Mouse (Mus musculus): Measurements from ENCODE around the gene Slc2a9. TPM values are rescaled to one million over a fixed set of nuclear protein-coding genes. Genes with fewer than 3 reads are reported as not detected.

The Slc2a9 gene
- polyA plus RNA-seq, 1 experiment from 2014 or later: 0.72 TPM

GRCm38 (mm10) chr5:38422426-38422825 is 80.5 kb downstream of the Slc2a9 start:
- Histone ChIP-seq H3K9ac (no peak overlapping the region), H3K4me1 (no peaks in the 10 kb centered on the region), H3K36me3 (no peaks in the 10 kb centered on the region), H3K27me3 (no peaks in the 10 kb centered on the region), H3K27ac (no peak overlapping the region), H3K4me3 (no peak overlapping the region), H3K4me2 (replicated peaks) (no peak overlapping the region), H3K9me3 (no peaks in the 10 kb centered on the region)
- no peak for ATAC-seq (ENCODE audit: insufficient number of reproducible peaks, insufficient read depth, low FRiP score, low TSS enrichment)
- WGBS: 33% methylated on average over 4 of the region's 4 CpGs

GRCm38 (mm10) chr5:38418799-38419198 is 84.1 kb downstream of the Slc2a9 start:
- H3K27me3 ChIP-seq: no peaks in the 10 kb centered on the region
- 85% methylated on average over 6 of the region's 6 CpGs for WGBS
- peaks cover 3% of the 10 kb centered on the region; the same call in 1 of the 2 replicates for H3K9me3 ChIP-seq
- no peak overlapping the region for H3K9ac ChIP-seq
- H3K36me3 ChIP-seq: no peaks in the 10 kb centered on the region
- H3K27ac ChIP-seq: no peak overlapping the region
- H3K4me3 ChIP-seq: no peak overlapping the region
- H3K4me1 ChIP-seq: no peaks in the 10 kb centered on the region
- no peak overlapping the region for H3K4me2 ChIP-seq (replicated peaks)
- ATAC-seq (ENCODE audit: insufficient number of reproducible peaks, insufficient read depth, low FRiP score, low TSS enrichment): no peak

GRCm38 (mm10) chr5:38403612-38404011 is 99.3 kb downstream of the Slc2a9 start:
- H3K27me3 ChIP-seq: no peaks in the 10 kb centered on the region
- H3K27ac ChIP-seq: no peak overlapping the region
- no peak overlapping the region for H3K4me2 ChIP-seq (replicated peaks)
- 43% methylated on average over 3 of the region's 3 CpGs for WGBS
- no peak overlapping the region for H3K4me3 ChIP-seq
- H3K9me3 ChIP-seq: no peaks in the 10 kb centered on the region
- H3K9ac ChIP-seq: no peak overlapping the region
- ATAC-seq (ENCODE audit: insufficient number of reproducible peaks, insufficient read depth, low FRiP score, low TSS enrichment): no peak
- H3K36me3 ChIP-seq: no peaks in the 10 kb centered on the region
- H3K4me1 ChIP-seq: no peaks in the 10 kb centered on the region

- no peak for ATAC-seq (ENCODE audit: insufficient number of reproducible peaks, insufficient read depth, low FRiP score, low TSS enrichment)
- Histone ChIP-seq H3K4me2 (replicated peaks) (no peak overlapping the region), H3K4me3 (no peak overlapping the region)
These were observed 100.7 kb downstream of the Slc2a9 start for GRCm38 (mm10) chr5:38402288-38402687.

GRCm38 (mm10) chr5:38388857-38389256 is 114.1 kb downstream of the Slc2a9 start:
- 28% methylated on average over 2 of the region's 2 CpGs for WGBS
- Histone ChIP-seq H3K36me3 (no peaks in the 10 kb centered on the region), H3K9me3 (no peaks in the 10 kb centered on the region), H3K27ac (no peak overlapping the region), H3K4me2 (replicated peaks) (no peak overlapping the region), H3K27me3 (no peaks in the 10 kb centered on the region), H3K4me3 (no peak overlapping the region), H3K4me1 (peaks cover 22% of the 10 kb centered on the region), H3K9ac (no peak overlapping the region)
- no peak for ATAC-seq (ENCODE audit: insufficient number of reproducible peaks, insufficient read depth, low FRiP score, low TSS enrichment)

More at GRCm38 (mm10) chr5:38402288-38402687, 100.7 kb downstream of the Slc2a9 start:
- Histone ChIP-seq H3K9ac (no peak overlapping the region), H3K27ac (no peak overlapping the region), H3K27me3 (no peaks in the 10 kb centered on the region), H3K4me1 (no peaks in the 10 kb centered on the region), H3K9me3 (no peaks in the 10 kb centered on the region), H3K36me3 (no peaks in the 10 kb centered on the region)
- 87% methylated on average over 3 of the region's 3 CpGs for WGBS

GRCm38 (mm10) chr5:38388420-38388823 is 114.5 kb downstream of the Slc2a9 start:
- Histone ChIP-seq H3K9ac (no peak overlapping the region), H3K36me3 (no peaks in the 10 kb centered on the region), H3K4me3 (no peak overlapping the region), H3K9me3 (no peaks in the 10 kb centered on the region), H3K27ac (no peak overlapping the region), H3K27me3 (no peaks in the 10 kb centered on the region), H3K4me1 (peaks cover 22% of the 10 kb centered on the region), H3K4me2 (replicated peaks) (no peak overlapping the region)
- no peak for ATAC-seq (ENCODE audit: insufficient number of reproducible peaks, insufficient read depth, low FRiP score, low TSS enrichment)
- WGBS: 38% methylated on average over 10 of the region's 10 CpGs

GRCm38 (mm10) chr5:38379970-38380369 is 123.0 kb downstream of the Slc2a9 start:
- Histone ChIP-seq H3K4me3 (no peak overlapping the region), H3K27me3 (no peaks in the 10 kb centered on the region), H3K9me3 (no peaks in the 10 kb centered on the region), H3K4me2 (replicated peaks) (no peak overlapping the region), H3K27ac (no peak overlapping the region), H3K36me3 (no peaks in the 10 kb centered on the region), H3K4me1 (peaks cover 3% of the 10 kb centered on the region; the same call in 1 of the 2 replicates), H3K9ac (no peak overlapping the region)
- ATAC-seq (ENCODE audit: insufficient number of reproducible peaks, insufficient read depth, low FRiP score, low TSS enrichment): no peak
- WGBS: 87% methylated on average over 5 of the region's 5 CpGs

- no peak overlapping the region for H3K4me2 ChIP-seq (replicated peaks)
- no peaks in the 10 kb centered on the region for H3K27me3 ChIP-seq
- no peaks in the 10 kb centered on the region for H3K9me3 ChIP-seq
- H3K4me3 ChIP-seq: no peak overlapping the region
- no peak overlapping the region for H3K9ac ChIP-seq
- WGBS: 12% methylated on average over 5 of the region's 5 CpGs
- peak overlapping the region; percentile 19; the same call in 1 of the 2 replicates for H3K27ac ChIP-seq
- H3K36me3 ChIP-seq: no peaks in the 10 kb centered on the region
- no peak for ATAC-seq (ENCODE audit: insufficient number of reproducible peaks, insufficient read depth, low FRiP score, low TSS enrichment)
- H3K4me1 ChIP-seq: peaks cover 4% of the 10 kb centered on the region
These were observed 130.6 kb downstream of the Slc2a9 start for GRCm38 (mm10) chr5:38372369-38372768.

GRCm38 (mm10) chr5:38371308-38371707 is 131.6 kb downstream of the Slc2a9 start:
- H3K4me3 ChIP-seq: no peak overlapping the region
- no peaks in the 10 kb centered on the region for H3K9me3 ChIP-seq
- ATAC-seq (ENCODE audit: insufficient number of reproducible peaks, insufficient read depth, low FRiP score, low TSS enrichment): no peak
- H3K4me2 ChIP-seq (replicated peaks): no peak overlapping the region
- 60% methylated on average over 1 of the region's 1 CpGs for WGBS
- no peak overlapping the region for H3K27ac ChIP-seq
- H3K27me3 ChIP-seq: no peaks in the 10 kb centered on the region
- H3K9ac ChIP-seq: no peak overlapping the region
- H3K36me3 ChIP-seq: no peaks in the 10 kb centered on the region
- peaks cover 15% of the 10 kb centered on the region for H3K4me1 ChIP-seq

- Histone ChIP-seq H3K4me2 (replicated peaks) (peak overlapping the region; percentile 57), H3K4me3 (peak overlapping the region; percentile 20), H3K36me3 (no peaks in the 10 kb centered on the region), H3K9me3 (no peaks in the 10 kb centered on the region), H3K27me3 (no peaks in the 10 kb centered on the region), H3K27ac (peak overlapping the region; percentile 42), H3K4me1 (peaks cover 24% of the 10 kb centered on the region), H3K9ac (no peak overlapping the region)
- peak; percentile 74 for ATAC-seq (ENCODE audit: insufficient number of reproducible peaks, insufficient read depth, low FRiP score, low TSS enrichment)
- 8% methylated on average over 18 of the region's 18 CpGs for WGBS
These were observed 136.1 kb downstream of the Slc2a9 start for GRCm38 (mm10) chr5:38366650-38367470.

- Histone ChIP-seq H3K9me3 (no peaks in the 10 kb centered on the region), H3K27me3 (no peaks in the 10 kb centered on the region), H3K4me3 (no peak overlapping the region), H3K4me1 (peaks cover 24% of the 10 kb centered on the region), H3K9ac (no peak overlapping the region), H3K27ac (no peak overlapping the region), H3K36me3 (no peaks in the 10 kb centered on the region), H3K4me2 (replicated peaks) (no peak overlapping the region)
- no peak for ATAC-seq (ENCODE audit: insufficient number of reproducible peaks, insufficient read depth, low FRiP score, low TSS enrichment)
- 42% methylated on average over 2 of the region's 2 CpGs for WGBS
These were observed 137.4 kb downstream of the Slc2a9 start for GRCm38 (mm10) chr5:38365521-38365920.

- no peak for ATAC-seq (ENCODE audit: insufficient number of reproducible peaks, insufficient read depth, low FRiP score, low TSS enrichment)
- no peak overlapping the region for H3K4me2 ChIP-seq (replicated peaks)
- 85% methylated on average over 5 of the region's 5 CpGs for WGBS
- no peaks in the 10 kb centered on the region for H3K36me3 ChIP-seq
- H3K4me1 ChIP-seq: peaks cover 24% of the 10 kb centered on the region
- H3K9ac ChIP-seq: no peak overlapping the region
- H3K9me3 ChIP-seq: no peaks in the 10 kb centered on the region
- H3K27me3 ChIP-seq: no peaks in the 10 kb centered on the region
- no peak overlapping the region for H3K27ac ChIP-seq
- H3K4me3 ChIP-seq: no peak overlapping the region
These were observed 138.5 kb downstream of the Slc2a9 start for GRCm38 (mm10) chr5:38364396-38364795.

Data from embryonic facial prominence, embryonic 12.5 days (tissue).